Mouse (Mus musculus) megakaryocyte progenitor cell, adult 5-6 weeks (primary cell): ENCODE measurements at regions not wholly inside any gene's neighbourhood (a gene's known extent, or its start where the extent isn't known, plus 50 kb on each side); places are given as distances from the start of the nearest gene placed in this dataset.

Experiments
- ATAC-seq: replicated peaks from 2 replicates; pipeline ENCODE4 v1.8.0; 2016; ENCODE audit warnings: mild to moderate bottlenecking, moderate TSS enrichment, inconsistent platforms; ENCODE audit not compliant: poor library complexity

DNA sequence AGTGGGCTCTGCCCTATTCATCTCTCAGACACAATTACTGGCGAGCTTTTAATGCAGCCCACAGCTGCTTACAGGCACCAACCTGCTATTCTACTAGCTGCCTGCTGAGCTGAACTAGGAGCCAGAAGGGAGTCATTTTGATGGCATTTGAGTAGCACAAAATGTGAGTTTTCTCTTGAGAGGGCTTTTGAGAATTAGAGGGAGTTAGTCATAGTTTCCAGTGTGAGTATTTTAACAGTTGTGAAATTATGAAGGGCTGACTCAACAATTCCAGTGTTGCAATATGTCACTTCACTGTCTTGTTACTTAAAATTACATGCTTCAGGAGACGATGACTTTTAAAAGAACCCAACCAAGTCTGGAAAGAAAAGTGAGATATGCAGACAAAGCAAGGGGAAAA is 54.4 kb upstream of the Ly86 start:
- peak; percentile 66; the same call in 1 of the 2 replicates for ATAC-seq

DNA sequence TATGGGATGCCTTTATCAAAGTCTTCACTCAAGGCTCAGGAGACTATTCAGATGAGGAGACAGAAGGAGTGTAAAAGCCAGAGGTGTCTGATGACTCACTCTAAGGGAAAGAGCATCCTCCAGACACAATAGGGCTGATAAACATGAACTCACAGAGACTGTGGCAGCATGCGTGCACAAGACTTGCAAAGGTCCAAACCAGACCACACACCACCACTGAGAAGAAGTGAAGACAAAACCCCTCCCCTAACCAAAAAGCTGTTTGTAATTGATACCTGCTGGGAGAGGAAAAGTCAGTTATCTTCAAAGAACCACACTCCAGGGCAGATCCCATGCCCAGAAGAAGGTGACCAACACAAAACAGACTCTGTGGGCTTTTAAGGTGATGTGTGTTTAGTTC is 56.0 kb upstream of the Ly86 start:
- peak; percentile 54 for ATAC-seq

DNA sequence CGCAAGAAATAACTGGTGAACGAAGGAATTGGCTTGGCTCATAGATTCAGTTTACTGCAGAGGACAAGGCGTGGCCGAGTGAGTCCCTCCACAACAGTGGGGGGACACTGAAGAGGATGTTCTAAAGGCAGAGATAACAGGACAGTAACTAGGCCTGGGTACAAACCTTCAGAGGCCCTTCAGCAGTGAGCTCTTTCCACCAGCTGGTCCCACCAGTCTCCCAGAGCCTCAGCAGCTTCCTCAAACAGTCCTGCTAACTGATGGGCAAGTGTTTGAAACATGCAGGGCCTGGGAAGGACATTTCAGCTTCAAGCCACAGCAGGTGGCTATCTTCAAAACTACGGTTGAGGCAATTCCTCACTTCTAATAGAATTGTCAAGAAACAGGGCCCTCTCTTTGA is 62.5 kb upstream of the Ly86 start:
- ATAC-seq = peak; percentile 76

DNA sequence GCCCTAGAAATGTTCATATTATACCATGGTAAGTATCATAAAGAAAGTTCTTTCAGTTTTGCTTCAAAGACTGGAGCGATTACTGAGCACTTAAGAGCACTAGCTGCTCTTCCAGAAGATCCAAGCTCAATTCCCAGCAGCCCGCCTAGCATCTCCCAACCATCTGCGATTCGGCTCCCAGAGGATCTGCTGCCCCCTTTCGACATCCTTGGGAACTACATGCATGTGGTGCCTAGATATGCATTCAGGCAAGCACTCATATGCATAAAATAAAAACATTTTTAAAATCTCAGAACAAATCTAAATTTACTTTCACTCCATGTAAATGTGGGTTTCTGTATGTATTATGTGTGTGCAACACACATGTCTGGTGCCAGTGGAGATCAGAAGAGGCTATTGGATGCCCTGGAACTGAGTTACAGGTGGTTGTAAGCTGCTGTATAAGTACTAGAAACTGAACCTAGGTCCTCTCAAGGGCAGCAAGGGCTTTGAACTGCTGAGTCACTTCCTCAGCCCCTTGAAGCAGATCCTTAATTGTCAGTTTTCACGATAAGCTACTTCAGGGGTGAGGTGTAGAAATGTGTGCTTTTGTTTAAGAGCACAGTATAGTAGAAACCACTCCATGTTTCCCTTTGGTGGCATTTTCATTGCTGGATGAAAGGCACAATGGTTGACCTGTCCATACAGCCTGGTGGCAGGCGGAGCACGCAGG is 65.8 kb upstream of the Ly86 start:
- peak; percentile 50; the same call in 1 of the 2 replicates for ATAC-seq

DNA sequence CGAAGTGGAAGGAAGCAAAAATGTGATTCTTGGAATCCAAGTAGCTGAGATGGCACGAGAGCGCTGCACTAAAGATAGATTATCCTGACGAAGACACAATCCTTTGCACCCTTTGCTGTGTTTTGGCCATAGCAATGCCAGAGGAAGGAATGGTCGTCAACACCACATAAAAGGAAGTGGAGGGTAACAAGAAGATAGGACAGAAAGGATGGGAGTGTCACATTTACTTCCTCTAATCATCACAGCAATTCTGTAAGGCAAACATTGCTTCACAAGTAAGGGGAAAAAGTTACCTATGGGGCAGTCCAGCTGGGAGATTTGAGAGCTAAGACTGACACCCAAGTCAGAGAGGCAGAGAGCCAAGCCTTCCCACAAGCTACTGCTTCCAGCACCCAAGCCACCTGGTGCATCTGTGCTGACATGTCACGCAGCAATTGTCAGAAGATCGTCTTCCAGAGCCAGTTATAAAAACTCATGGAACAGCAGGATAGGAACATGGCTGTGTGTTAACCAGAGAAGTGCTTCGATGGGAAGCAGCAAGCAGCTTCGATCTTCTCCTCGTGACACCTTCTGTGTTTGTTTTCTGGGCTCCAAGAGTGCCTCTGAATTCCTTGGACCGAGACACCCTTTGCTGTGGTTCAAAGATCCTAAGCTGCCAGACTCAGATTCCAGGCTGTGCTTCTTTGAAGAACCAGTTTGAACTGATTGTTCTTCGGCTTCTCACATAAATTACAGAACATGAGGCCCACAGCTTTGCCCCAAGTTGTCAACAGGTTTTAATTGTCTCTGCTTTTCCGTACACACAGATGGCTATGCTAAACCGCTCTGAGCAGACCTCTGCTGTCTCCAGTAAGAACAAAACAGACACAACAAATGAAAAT is 95.2 kb upstream of the Ly86 start:
- ATAC-seq = peak; percentile 75

DNA sequence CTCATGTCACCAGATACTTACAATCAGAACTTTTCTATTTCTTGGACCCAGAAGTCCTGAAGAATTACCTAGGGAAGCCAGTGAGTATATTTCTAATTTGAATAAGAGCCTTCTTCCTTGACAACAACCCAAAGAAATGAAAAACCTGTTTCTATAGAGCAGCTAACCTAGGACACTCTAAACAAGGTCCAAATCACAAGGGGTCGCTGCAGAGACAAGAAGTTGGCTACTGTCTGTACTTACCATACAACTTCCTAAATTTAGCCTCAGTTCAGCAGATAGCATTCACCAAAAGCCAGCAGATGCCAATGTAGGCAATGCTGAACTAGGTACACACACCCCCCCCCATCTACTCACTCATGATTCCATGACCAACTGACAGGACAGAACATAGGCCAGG is 96.3 kb upstream of the Ly86 start:
- ATAC-seq = no peak

DNA sequence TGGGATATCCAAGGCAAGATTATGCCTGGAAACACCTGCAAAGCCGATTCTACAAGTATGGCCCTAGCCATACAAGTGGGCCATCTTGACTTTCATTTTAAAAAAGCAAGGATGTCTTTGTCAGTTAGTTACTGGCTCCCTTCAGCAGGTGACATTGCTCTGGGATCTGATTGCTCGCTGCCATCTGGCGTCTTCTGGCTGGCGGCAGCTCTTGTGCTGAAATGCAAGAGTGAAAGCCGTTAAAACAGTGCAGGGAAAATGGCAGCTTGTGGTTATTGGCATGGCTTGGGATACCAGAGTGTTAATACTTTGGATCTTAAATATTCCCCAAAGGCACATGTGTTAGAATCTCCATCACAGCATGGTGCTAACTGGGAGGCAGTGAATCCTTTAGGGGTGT is 105.0 kb upstream of the Ly86 start:
- ATAC-seq = no peak

DNA sequence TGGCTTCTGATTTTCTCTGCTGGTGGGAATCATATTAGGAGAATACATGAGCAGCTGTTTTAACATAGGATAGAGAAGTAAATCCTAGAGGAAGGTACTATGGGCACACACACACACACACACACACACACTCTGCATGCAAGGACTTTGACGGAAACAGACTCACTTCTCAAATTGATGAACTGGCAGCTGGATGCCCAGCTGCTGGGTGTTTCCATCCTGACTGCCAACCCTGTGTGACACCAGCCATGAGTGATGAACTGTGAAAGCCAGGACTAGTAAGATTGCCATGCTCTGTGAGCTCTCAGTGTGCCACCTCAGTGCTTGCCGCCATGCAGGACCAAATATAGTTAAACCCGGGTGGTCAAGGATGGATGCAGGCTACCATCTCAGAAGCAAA is 107.7 kb upstream of the Ly86 start:
- no peak for ATAC-seq

DNA sequence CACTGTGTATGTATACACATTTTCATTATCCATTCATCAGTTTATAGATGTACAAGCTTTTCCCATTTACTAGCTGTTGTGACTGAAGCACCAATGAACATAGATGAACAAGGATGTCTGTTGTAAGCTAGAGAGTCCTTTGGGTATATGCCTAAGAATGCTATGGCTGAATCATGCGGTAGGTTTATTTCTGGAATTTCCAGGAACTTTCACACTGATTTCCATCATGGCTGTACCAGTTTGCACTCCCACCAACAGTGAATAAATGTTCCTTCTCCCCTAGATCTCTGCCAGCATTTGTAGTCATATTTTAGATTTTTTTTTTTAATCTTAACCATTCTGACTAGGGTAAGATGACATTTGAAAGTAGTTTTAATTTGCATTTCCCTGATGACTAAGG is 119.2 kb upstream of the Ly86 start:
- no peak for ATAC-seq

DNA sequence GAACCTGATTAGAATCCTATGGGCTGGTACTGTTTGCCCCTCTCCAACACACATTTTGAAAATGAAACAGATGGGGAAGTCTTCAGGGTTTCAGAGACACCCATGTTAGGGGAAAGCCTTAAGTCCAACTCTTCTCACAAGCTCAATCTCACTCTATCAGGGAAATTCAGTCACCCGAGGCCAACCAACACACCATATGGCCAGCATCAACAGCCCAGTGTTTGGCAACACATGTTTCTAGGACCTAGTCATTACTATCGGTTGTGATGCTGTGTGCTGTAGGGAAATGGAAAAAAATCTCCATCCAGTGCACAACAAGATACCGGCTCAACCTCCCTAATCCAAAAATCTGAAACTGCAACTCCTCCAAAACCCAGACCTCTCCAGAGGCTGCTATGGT is 124.6 kb upstream of the Ly86 start:
- no peak for ATAC-seq

DNA sequence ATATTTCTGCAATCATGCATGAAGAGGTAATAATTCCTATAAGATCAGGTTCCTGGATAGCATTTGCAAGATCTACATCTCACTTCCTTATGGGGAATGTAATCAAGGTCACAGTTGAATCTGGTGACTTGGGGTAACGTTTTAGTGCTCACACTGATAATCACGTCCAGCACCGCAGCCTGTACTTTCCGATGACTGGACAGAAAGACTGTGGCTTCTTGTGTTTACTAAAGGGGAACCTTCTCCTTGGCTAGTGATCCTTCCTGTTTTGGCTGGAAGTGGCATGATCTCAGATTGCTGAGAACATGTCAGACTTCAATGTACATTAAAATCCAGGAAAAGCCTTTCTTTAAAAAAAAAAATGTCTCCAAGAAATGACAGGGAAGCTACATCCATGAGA is 126.4 kb upstream of the Ly86 start:
- ATAC-seq = peak; percentile 92

DNA sequence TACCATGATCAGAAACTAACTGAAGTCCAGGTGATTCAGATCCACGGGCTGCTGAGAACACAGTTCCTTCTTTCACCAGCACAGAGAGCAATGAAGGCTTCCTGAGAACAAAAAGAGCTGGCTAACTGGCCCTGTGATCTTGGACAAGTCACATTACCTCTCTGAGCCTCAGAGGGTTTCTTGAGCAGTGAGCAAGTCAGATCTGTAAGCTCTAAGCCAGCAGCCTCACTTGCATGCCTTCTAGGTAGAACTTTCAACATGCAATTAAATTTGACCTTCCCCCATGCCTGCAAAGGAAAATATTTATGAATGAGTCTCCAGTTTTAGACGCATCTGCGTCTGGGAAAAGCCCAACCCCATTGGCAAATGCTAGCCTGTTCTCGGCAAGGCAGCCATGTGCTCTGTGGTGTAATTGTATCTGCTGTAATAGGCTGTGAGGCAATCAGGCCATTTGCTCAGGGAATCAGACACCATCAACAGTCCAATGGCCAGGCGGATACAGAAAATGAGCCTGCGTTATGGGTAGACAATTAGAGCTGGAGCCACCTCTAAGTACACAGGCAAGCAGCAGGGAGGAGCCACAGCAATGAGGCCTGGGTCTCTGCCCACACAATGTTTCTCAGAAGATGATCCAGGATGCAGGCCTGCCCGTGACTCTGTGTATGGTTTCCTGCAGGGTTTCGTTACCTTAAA is 130.3 kb upstream of the Ly86 start:
- peak; percentile 78 for ATAC-seq

DNA sequence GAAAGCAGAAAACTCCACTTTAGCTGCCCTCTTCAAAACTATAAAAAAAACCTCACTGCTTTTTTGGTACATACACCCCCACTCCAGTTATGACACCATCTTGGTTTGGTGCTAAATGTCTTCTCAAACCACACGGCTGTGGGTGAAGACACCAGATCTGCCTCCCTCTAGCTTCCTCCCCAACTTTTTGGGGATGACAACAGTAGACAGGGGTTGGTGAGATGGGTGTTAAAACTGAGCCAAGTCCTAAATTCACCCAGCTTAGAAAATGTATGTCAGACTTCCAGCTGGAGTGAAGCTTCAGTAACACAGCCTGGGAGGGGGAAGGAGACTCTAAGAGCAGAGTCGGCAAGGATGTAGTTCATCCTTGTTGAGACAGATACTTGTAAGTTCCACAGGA is 147.1 kb upstream of the F13a1 start:
- no peak for ATAC-seq

DNA sequence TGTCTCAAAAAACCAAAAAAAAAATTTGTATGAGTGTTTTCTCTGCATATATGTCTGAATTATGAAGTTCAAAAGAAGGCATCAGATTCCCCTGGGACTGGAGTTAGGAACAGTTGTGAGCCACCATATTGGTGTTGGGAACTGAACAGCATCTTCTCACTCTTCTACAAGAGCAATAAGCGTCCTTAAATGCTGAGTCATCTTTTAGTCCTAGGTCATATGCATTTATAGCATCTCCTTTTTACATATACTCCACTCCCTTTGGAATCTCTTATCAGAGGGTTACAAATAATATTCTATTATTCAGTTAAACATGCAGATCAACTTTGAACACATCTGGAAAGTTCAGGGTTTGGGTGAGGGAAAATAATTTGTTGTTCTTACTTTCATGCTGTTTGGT is 145.8 kb upstream of the F13a1 start:
- ATAC-seq = no peak

DNA sequence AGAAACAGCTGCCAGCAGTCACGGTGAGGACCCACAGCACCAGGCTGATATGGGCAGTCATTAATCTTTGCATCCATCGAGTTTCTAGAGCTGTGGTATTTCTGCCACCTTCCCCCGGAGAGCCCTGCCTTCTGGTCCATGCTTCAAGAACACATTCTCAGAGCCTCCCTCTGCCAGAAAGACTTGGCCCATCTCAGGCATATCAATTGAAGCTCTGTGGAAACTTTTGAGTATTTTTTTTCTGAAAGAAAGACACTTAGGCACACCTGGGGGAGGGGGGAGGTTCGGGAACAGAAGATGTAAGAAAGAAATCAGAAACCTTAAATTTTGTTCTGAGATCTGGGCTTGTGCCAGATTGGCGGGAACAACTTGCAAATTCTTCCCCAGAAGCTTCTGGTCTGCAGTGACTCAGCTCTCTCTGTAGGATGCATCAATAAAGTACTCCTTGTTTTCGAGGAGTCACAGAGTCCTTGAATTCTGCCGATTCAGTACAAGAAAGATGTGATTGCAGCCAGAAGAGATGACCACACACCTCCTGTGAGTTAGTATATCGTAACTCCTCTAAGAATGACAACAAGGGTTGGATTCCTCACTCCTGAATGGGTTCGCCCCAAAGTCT is 131.2 kb upstream of the F13a1 start:
- ATAC-seq = no peak

DNA sequence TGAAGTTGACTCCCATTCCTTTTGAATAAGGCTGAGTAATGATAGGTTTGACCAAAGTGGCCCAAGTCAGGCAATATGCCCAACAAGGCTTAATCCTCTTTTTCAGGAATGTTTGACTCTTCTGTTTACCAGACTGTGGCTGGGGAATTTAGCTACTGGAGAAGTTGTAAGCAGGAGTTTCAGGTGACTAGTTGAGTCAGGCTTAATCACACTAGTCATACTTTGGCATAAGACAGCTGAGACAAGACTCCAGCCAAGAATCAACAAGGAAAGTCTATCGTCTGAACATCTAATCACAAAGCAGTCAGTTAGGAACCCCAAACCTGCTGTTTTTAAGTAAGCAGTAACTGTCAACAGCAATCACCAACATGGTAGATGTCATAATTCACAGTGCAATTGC is 126.5 kb upstream of the F13a1 start:
- no peak for ATAC-seq

DNA sequence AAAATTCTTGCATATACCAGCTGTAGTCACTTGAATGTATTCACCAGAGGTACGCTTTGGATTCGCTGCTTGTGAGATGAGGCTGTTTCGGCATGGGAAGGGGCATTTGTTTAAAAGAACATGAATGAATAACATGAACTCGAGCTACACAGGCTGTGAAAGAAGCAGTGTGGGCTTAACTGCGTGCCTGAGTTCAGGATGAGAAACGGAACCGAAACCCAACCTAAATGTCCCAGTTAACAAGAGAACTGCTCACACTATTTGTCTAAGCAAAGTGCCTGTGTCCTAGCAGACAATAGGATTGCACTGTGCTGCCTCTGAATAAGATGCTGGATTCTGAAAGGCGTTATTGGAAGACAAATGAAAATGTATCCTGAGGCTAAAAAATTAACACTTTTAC is 126.0 kb upstream of the F13a1 start:
- no peak for ATAC-seq

DNA sequence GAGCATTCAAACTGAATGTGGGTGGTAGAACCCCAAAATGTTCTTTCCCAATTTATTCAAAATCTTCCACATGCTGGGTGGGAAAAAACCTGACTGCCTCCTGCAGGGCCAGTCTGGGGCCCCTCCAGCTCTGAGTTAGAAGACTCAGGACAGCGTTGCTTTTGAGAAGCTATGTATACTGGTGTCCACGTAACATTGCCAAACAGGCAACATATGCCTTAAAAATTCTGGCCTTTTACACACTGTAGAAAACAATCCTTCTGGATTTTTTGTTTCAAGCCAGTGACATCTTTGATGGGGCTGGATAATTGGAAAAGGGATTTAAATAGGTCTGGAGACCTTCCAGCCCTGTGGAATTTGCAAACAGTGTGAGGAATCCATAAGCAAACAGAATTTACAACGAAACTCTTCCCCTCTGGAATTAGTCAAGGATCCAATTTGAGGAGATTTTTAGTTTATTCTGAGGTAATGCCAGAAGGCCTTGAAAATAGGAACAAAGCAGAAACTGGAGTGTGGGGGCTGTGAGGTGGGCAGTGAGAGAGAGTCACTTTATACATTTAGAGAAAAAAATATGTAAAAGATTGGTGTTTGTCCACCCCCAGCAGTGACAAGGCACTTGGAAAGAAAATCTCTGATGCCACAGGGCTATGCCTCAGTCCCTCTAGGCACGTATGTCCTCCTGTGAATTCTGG is 108.9 kb upstream of the F13a1 start:
- ATAC-seq = no peak

DNA sequence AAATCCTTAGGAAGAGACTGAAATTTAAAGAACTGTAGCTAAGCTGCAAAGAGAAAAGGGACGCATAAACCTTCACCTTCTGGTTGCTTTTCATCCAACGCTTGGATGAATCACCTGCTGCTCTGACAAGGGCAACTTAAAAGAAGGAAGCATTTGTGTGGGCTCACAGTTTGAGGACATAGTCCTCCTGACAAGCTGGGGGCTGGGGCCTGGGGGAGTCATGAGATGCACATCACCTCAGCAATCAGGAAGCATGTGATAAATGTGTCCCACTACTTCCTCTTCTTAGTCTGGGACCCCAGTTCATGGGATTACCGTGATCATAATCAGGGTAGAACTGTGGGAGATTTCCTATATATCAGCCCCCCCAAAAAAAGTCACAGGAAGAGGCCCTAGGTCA is 107.8 kb upstream of the F13a1 start:
- peak; percentile 76 for ATAC-seq

DNA sequence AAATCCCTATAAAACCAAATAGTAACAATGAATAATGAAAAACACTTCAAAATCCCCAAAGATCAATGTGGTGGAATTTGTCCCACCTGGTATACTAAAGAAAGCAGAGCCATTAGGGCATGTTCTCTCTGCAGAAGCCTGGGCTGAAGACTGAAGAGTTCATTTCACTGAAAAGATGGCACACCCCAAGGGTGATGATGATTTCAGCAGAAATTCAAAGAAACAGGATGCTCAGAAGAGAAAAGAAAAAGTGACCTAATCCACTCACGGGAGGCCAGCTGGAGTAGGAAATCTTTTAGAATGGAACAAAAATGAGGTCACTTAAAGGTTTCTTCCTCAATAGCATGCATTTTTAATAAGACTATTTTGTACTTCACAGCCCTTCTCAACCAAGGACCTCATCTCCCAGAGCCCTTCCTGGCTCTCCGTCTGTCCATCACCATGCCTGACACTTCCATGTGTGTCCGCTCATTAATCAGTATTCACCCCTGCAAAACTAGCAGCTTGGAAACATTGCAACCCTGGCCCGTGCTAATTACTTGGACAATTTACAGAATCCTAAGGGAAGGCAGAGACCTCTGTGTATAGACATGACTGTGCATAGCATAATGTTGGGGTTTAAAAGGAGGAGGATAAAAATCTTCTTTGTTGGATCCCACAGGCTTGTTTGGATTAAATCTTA is 101.9 kb upstream of the F13a1 start:
- ATAC-seq = no peak
